Mouse (Mus musculus) neural tube, embryonic 14.5 days (tissue): ENCODE results near the gene Adprm. TPM values are rescaled to one million over a fixed set of nuclear protein-coding genes. Genes with fewer than 3 reads are reported as not detected.

Source experiments
- microRNA-seq: library from miRNA; unstranded; fragments of <30 nt; microRNA quantifications from one replicate; pipeline ENCODE4, GENCODE M21; 2016
- polyA plus RNA-seq: library from polyadenylated mRNA; unstranded; fragments of >200 nt; fragmentation: Nextera tagmentation; extraction: Ambion mirVana; gene quantifications from 2 replicates; pipeline ENCODE4 v1.2.1, GENCODE M21; 2014

Gene Adprm
- polyA plus RNA-seq, 1 experiment from 2014 or later, result 35.1 TPM

Small RNAs within 50 kb of the gene (microRNA-seq; reads per million reads assigned to microRNA genes)
- gene Mir6923, result not detected

Other genes starting within 250 kb of the Adprm start
- gene Pirt, start 140.6 kb downstream of the Adprm start, polyA plus RNA-seq, result 0.83 and 29.1 TPM in 2 replicates
- gene Tmem238l, start 96.0 kb downstream of the Adprm start, polyA plus RNA-seq, result not detected in 2 replicates
- gene Tmem220, start 27.4 kb downstream of the Adprm start, polyA plus RNA-seq, result 0.64 and 0.93 TPM in 2 replicates
- gene Sco1, start 76 bp upstream of the Adprm start, polyA plus RNA-seq, result 14.4 and 15.7 TPM in 2 replicates
- 0.48 and 1.6 TPM in 2 replicates for gene Myh3, start 25.7 kb upstream of the Adprm start, polyA plus RNA-seq
- gene Myh2, start 118.4 kb upstream of the Adprm start, polyA plus RNA-seq, result 0.22 and 0.33 TPM in 2 replicates
- gene Myh1, start 147.5 kb upstream of the Adprm start, polyA plus RNA-seq, result 0.03 and 0.12 TPM in 2 replicates
- gene Myh4, start 185.4 kb upstream of the Adprm start, polyA plus RNA-seq, result 0.03 TPM in 1 of 2 replicates, not detected in the other
- gene Myh8, start 224.5 kb upstream of the Adprm start, polyA plus RNA-seq, result 0.53 and 1.0 TPM in 2 replicates